Mouse (Mus musculus): Measurements from ENCODE around the gene Eif6. TPM values are rescaled to one million over a fixed set of nuclear protein-coding genes. Genes with fewer than 3 reads are reported as not detected.

The Eif6 gene
- total and polyA plus RNA-seq, 2 experiments from 2014 or later = 96.9 to 102 TPM

DNA sequence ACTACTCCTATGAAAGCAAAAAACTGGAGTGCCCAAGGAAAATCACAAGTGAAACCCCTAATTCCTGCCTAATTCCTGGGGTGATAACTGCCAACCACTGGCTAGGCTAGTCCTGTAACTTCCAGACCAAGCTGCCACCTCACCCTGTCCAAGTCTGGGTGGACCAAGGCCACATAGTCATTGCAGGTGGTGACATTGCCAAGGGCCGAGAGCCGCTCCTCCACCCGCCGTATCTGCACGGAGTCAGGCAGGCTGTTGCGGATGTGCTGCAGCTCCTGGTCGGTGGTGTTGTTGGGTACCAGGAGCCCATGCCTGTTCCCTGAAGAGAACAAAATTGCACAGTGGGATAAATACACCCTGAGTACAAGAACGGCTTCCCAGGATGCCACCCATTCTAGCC lies 3.0 kb downstream of the Eif6 start:
- peaks cover 42% of the 10 kb centered on the region for H3K36me3 ChIP-seq (replicated peaks; ENCODE audit: control insufficient read depth, insufficient read depth, low read length)
- no peak overlapping the region for H3K27ac ChIP-seq (ENCODE audit: low read depth)
- H3K27me3 ChIP-seq (ENCODE audit: control insufficient read depth, insufficient read depth, low read length) = no peaks in the 10 kb centered on the region
- peaks cover 17% of the 10 kb centered on the region for H3K4me1 ChIP-seq (ENCODE audit: control insufficient read depth, insufficient read depth)
- H3K9me3 ChIP-seq (replicated peaks; ENCODE audit: control insufficient read depth, low read length) = no peaks in the 10 kb centered on the region
- no peak overlapping the region for H3K9ac ChIP-seq (replicated peaks; ENCODE audit: low read depth, low read length)
- H3K4me3 ChIP-seq (ENCODE audit: low read depth, low read length) = no peak overlapping the region
- DNase-seq (ENCODE audit: low spot score) (no peak), ATAC-seq (ENCODE audit: insufficient read depth, low read depth) (no peak)
- 90% methylated on average over 8 of the region's 8 CpGs for WGBS
- H3K4me2 ChIP-seq (ENCODE audit: low read depth, low read length) = no peak overlapping the region
- TF ChIP-seq CTCF (IDR thresholded peaks at IDR 0.05; ENCODE audit: low read depth) = no peak
- no peak for TF ChIP-seq EP300 (IDR thresholded peaks at IDR 0.05; ENCODE audit: low read depth)

GRCm38 (mm10) chr2:155820779-155821178 lies 5.9 kb downstream of the Eif6 start:
- no peak for DNase-seq (ENCODE audit: low spot score)
- H3K4me3 ChIP-seq (ENCODE audit: low read depth, low read length) = no peak overlapping the region
- H3K27me3 ChIP-seq (ENCODE audit: control insufficient read depth, insufficient read depth, low read length) = no peaks in the 10 kb centered on the region
- H3K4me2 ChIP-seq (ENCODE audit: low read depth, low read length) = no peak overlapping the region
- H3K9me3 ChIP-seq (replicated peaks; ENCODE audit: control insufficient read depth, low read length) = no peaks in the 10 kb centered on the region
- no peak for ATAC-seq (ENCODE audit: insufficient read depth, low read depth)
- TF ChIP-seq CTCF (IDR thresholded peaks at IDR 0.05; ENCODE audit: low read depth) = no peak
- TF ChIP-seq EP300 (IDR thresholded peaks at IDR 0.05; ENCODE audit: low read depth) = no peak
- 87% methylated on average over 5 of the region's 5 CpGs for WGBS
- H3K36me3 ChIP-seq (replicated peaks; ENCODE audit: control insufficient read depth, insufficient read depth, low read length) = peaks cover 42% of the 10 kb centered on the region
- H3K9ac ChIP-seq (replicated peaks; ENCODE audit: low read depth, low read length) = no peak overlapping the region
- H3K4me1 ChIP-seq (ENCODE audit: control insufficient read depth, insufficient read depth) = peaks cover 11% of the 10 kb centered on the region; the same call in 1 of the 2 replicates
- no peak overlapping the region for H3K27ac ChIP-seq (ENCODE audit: low read depth)

GRCm38 (mm10) chr2:155819449-155820251 lies 7.1 kb downstream of the Eif6 start:
- WGBS = 55% methylated on average over 6 of the region's 6 CpGs
- ATAC-seq (ENCODE audit: insufficient read depth, low read depth) = no peak
- H3K36me3 ChIP-seq (replicated peaks; ENCODE audit: control insufficient read depth, insufficient read depth, low read length) = peaks cover 42% of the 10 kb centered on the region

GRCm38 (mm10) chr2:155819392-155819448 lies 7.5 kb downstream of the Eif6 start, which contains the start of gene BC029722:
TSS of gene BC029722 (minus strand) at chr2:155819426.
- Histone ChIP-seq H3K27ac (ENCODE audit: low read depth) (peak within 1 kb of the TSS; percentile 81), H3K4me1 (ENCODE audit: control insufficient read depth, insufficient read depth) (peaks cover 8% of the 10 kb centered on the region; the same call in 1 of the 2 replicates), H3K4me3 (ENCODE audit: low read depth, low read length) (peak within 1 kb of the TSS; percentile 88), H3K4me2 (ENCODE audit: low read depth, low read length) (peak within 1 kb of the TSS; percentile 72), H3K36me3 (replicated peaks; ENCODE audit: control insufficient read depth, insufficient read depth, low read length) (peaks cover 42% of the 10 kb centered on the region), H3K27me3 (ENCODE audit: control insufficient read depth, insufficient read depth, low read length) (no peaks in the 10 kb centered on the region), H3K9ac (replicated peaks; ENCODE audit: low read depth, low read length) (peak within 1 kb of the TSS; percentile 85), H3K9me3 (replicated peaks; ENCODE audit: control insufficient read depth, low read length) (no peaks in the 10 kb centered on the region)
- TF ChIP-seq EP300 (IDR thresholded peaks at IDR 0.05; ENCODE audit: low read depth) (no peak), CTCF (IDR thresholded peaks at IDR 0.05; ENCODE audit: low read depth) (no peak)
- DNase-seq (ENCODE audit: low spot score) (no peak), ATAC-seq (ENCODE audit: insufficient read depth, low read depth) (no peak)

More at GRCm38 (mm10) chr2:155819449-155820251, 7.1 kb downstream of the Eif6 start:
- peak overlapping the region; percentile 72 for H3K4me2 ChIP-seq (ENCODE audit: low read depth, low read length)
- H3K9me3 ChIP-seq (replicated peaks; ENCODE audit: control insufficient read depth, low read length) = no peaks in the 10 kb centered on the region
- H3K9ac ChIP-seq (replicated peaks; ENCODE audit: low read depth, low read length) = peak overlapping the region; percentile 85; the same call in 1 of the 2 replicates
- peak overlapping the region; percentile 88 for H3K4me3 ChIP-seq (ENCODE audit: low read depth, low read length)
- peak overlapping the region; percentile 81 for H3K27ac ChIP-seq (ENCODE audit: low read depth)
- no peak for DNase-seq (ENCODE audit: low spot score)
- no peak for TF ChIP-seq EP300 (IDR thresholded peaks at IDR 0.05; ENCODE audit: low read depth)
- no peak for TF ChIP-seq CTCF (IDR thresholded peaks at IDR 0.05; ENCODE audit: low read depth)
- H3K4me1 ChIP-seq (ENCODE audit: control insufficient read depth, insufficient read depth) = peaks cover 8% of the 10 kb centered on the region; the same call in 1 of the 2 replicates
- no peaks in the 10 kb centered on the region for H3K27me3 ChIP-seq (ENCODE audit: control insufficient read depth, insufficient read depth, low read length)

- Histone ChIP-seq H3K36me3 (replicated peaks; ENCODE audit: control insufficient read depth, insufficient read depth, low read length) (peaks cover 38% of the 10 kb centered on the region), H3K4me1 (ENCODE audit: control insufficient read depth, insufficient read depth) (peaks cover 8% of the 10 kb centered on the region; the same call in 1 of the 2 replicates), H3K9ac (replicated peaks; ENCODE audit: low read depth, low read length) (peak overlapping the region; percentile 85), H3K27ac (ENCODE audit: low read depth) (peak overlapping the region; percentile 81), H3K9me3 (replicated peaks; ENCODE audit: control insufficient read depth, low read length) (no peaks in the 10 kb centered on the region), H3K4me2 (ENCODE audit: low read depth, low read length) (peak overlapping the region; percentile 72), H3K4me3 (ENCODE audit: low read depth, low read length) (peak overlapping the region; percentile 88), H3K27me3 (ENCODE audit: control insufficient read depth, insufficient read depth, low read length) (no peaks in the 10 kb centered on the region)
- peak; percentile 95 for DNase-seq (ENCODE audit: low spot score)
- TF ChIP-seq CTCF (IDR thresholded peaks at IDR 0.05; ENCODE audit: low read depth) (no peak), EP300 (IDR thresholded peaks at IDR 0.05; ENCODE audit: low read depth) (no peak)
- peak; percentile 98 for ATAC-seq (ENCODE audit: insufficient read depth, low read depth)
- WGBS = under 1% methylated on average over 37 of the region's 37 CpGs
These were observed 7.9 kb downstream of the Eif6 start for GRCm38 (mm10) chr2:155818596-155819391.
